Mouse (Mus musculus): Measurements from ENCODE around the gene Mark2. TPM values are rescaled to one million over a fixed set of nuclear protein-coding genes. Genes with fewer than 3 reads are reported as not detected.

Mark2 gene
- polyA plus RNA-seq, 1 experiment from 2014 or later: 46.0 TPM

- 7% methylated on average over 13 of the region's 13 CpGs for WGBS
- Histone ChIP-seq H3K4me3 (peak overlapping the region; percentile 87), H3K27me3 (ENCODE audit: low read depth, poor library complexity, severe bottlenecking) (peaks cover 20% of the 10 kb centered on the region), H3K9me3 (replicated peaks) (no peaks in the 10 kb centered on the region), H3K27ac (replicated peaks) (peak overlapping the region; percentile 96), H3K36me3 (peaks cover 35% of the 10 kb centered on the region), H3K4me1 (peaks cover 28% of the 10 kb centered on the region)
- DNase-seq (ENCODE audit: low spot score): no peak
These were observed 101.4 kb downstream of the Mark2 start for GRCm38 (mm10) chr19:7240291-7240690.

- no peaks in the 10 kb centered on the region for H3K9me3 ChIP-seq (replicated peaks)
- H3K4me3 ChIP-seq: peak overlapping the region; percentile 87
- DNase-seq (ENCODE audit: low spot score): no peak
- H3K27me3 ChIP-seq (ENCODE audit: low read depth, poor library complexity, severe bottlenecking): peaks cover 20% of the 10 kb centered on the region
- WGBS: 94% methylated on average over 3 of the region's 3 CpGs
- no peak overlapping the region for H3K27ac ChIP-seq (replicated peaks)
- peaks cover 28% of the 10 kb centered on the region for H3K4me1 ChIP-seq
- peaks cover 38% of the 10 kb centered on the region for H3K36me3 ChIP-seq
These were observed 102.1 kb downstream of the Mark2 start for GRCm38 (mm10) chr19:7239574-7239973.

GRCm38 (mm10) chr19:7236742-7237141 lies 104.9 kb downstream of the Mark2 start:
- Histone ChIP-seq H3K27ac (replicated peaks) (no peak overlapping the region), H3K4me3 (no peak overlapping the region), H3K36me3 (peaks cover 66% of the 10 kb centered on the region), H3K27me3 (ENCODE audit: low read depth, poor library complexity, severe bottlenecking) (peaks cover under 1% of the 10 kb centered on the region; the same call in 1 of the 2 replicates), H3K4me1 (peaks cover 27% of the 10 kb centered on the region), H3K9me3 (replicated peaks) (no peaks in the 10 kb centered on the region)
- no peak for DNase-seq (ENCODE audit: low spot score)
- 96% methylated on average over 4 of the region's 4 CpGs for WGBS

- no peaks in the 10 kb centered on the region for H3K27me3 ChIP-seq (ENCODE audit: low read depth, poor library complexity, severe bottlenecking)
- peaks cover 21% of the 10 kb centered on the region for H3K4me1 ChIP-seq
- peaks cover 73% of the 10 kb centered on the region for H3K36me3 ChIP-seq
- WGBS: 98% methylated on average over 2 of the region's 2 CpGs
- no peaks in the 10 kb centered on the region for H3K9me3 ChIP-seq (replicated peaks)
- DNase-seq (ENCODE audit: low spot score): no peak
- no peak overlapping the region for H3K4me3 ChIP-seq
- no peak overlapping the region for H3K27ac ChIP-seq (replicated peaks)
These were observed 105.6 kb downstream of the Mark2 start for GRCm38 (mm10) chr19:7236011-7236410.

GRCm38 (mm10) chr19:7235461-7235860 lies 106.2 kb downstream of the Mark2 start:
- peaks cover 79% of the 10 kb centered on the region for H3K36me3 ChIP-seq
- peaks cover 20% of the 10 kb centered on the region for H3K4me1 ChIP-seq
- 91% methylated on average over 9 of the region's 9 CpGs for WGBS

GRCm38 (mm10) chr19:7234537-7235221 lies 107.0 kb downstream of the Mark2 start:
- Histone ChIP-seq H3K36me3 (peaks cover 87% of the 10 kb centered on the region), H3K4me3 (no peak overlapping the region), H3K4me1 (peaks cover 12% of the 10 kb centered on the region), H3K27ac (replicated peaks) (no peak overlapping the region), H3K27me3 (ENCODE audit: low read depth, poor library complexity, severe bottlenecking) (no peaks in the 10 kb centered on the region), H3K9me3 (replicated peaks) (no peaks in the 10 kb centered on the region)
- 58% methylated on average over 8 of the region's 8 CpGs for WGBS
- DNase-seq (ENCODE audit: low spot score): peak; percentile 66

More at GRCm38 (mm10) chr19:7235461-7235860, 106.2 kb downstream of the Mark2 start:
- H3K9me3 ChIP-seq (replicated peaks): no peaks in the 10 kb centered on the region
- H3K27ac ChIP-seq (replicated peaks): no peak overlapping the region
- no peak overlapping the region for H3K4me3 ChIP-seq
- no peaks in the 10 kb centered on the region for H3K27me3 ChIP-seq (ENCODE audit: low read depth, poor library complexity, severe bottlenecking)
- DNase-seq (ENCODE audit: low spot score): no peak

GRCm38 (mm10) chr19:7226511-7226914 lies 115.1 kb downstream of the Mark2 start:
- 76% methylated on average over 6 of the region's 6 CpGs for WGBS
- Histone ChIP-seq H3K9me3 (replicated peaks) (peaks cover 7% of the 10 kb centered on the region; the same call in 1 of the 2 replicates), H3K36me3 (peaks cover 73% of the 10 kb centered on the region), H3K27ac (replicated peaks) (no peak overlapping the region), H3K4me1 (no peaks in the 10 kb centered on the region), H3K4me3 (no peak overlapping the region), H3K27me3 (ENCODE audit: low read depth, poor library complexity, severe bottlenecking) (no peaks in the 10 kb centered on the region)
- no peak for DNase-seq (ENCODE audit: low spot score)

Other genes starting within 250 kb of the Mark2 start
- 6.0 and 7.5 TPM in 2 replicates for gene Flrt1, start 236.1 kb downstream of the Mark2 start, polyA plus RNA-seq (2016; fragmentation: Nextera tagmentation; extraction: Ambion mirVana)
- gene Otub1, start 135.5 kb downstream of the Mark2 start, polyA plus RNA-seq (2016; fragmentation: Nextera tagmentation; extraction: Ambion mirVana): 274 and 293 TPM in 2 replicates
- 895 and 900 TPM in 2 replicates for gene Cox8a, start 124.2 kb downstream of the Mark2 start, polyA plus RNA-seq (2016; fragmentation: Nextera tagmentation; extraction: Ambion mirVana)
- gene Naa40, start 100.7 kb downstream of the Mark2 start, polyA plus RNA-seq (2016; fragmentation: Nextera tagmentation; extraction: Ambion mirVana): 105 and 107 TPM in 2 replicates
- 62.2 and 73.1 TPM in 2 replicates for gene Rcor2, start 74.5 kb downstream of the Mark2 start, polyA plus RNA-seq (2016; fragmentation: Nextera tagmentation; extraction: Ambion mirVana)
- 43.1 and 51.7 TPM in 2 replicates for gene Spindoc, start 41.1 kb upstream of the Mark2 start, polyA plus RNA-seq (2016; fragmentation: Nextera tagmentation; extraction: Ambion mirVana)
- 5.7 and 7.6 TPM in 2 replicates for gene 2700081O15Rik, start 75.8 kb upstream of the Mark2 start, polyA plus RNA-seq (2016; fragmentation: Nextera tagmentation; extraction: Ambion mirVana)
- 306 and 368 TPM in 2 replicates for gene Rtn3, start 141.4 kb upstream of the Mark2 start, polyA plus RNA-seq (2016; fragmentation: Nextera tagmentation; extraction: Ambion mirVana)
- gene Atl3, start 152.2 kb upstream of the Mark2 start, polyA plus RNA-seq (2016; fragmentation: Nextera tagmentation; extraction: Ambion mirVana): 5.3 and 5.8 TPM in 2 replicates
- gene Pla2g16, start 215.6 kb upstream of the Mark2 start, polyA plus RNA-seq (2016; fragmentation: Nextera tagmentation; extraction: Ambion mirVana): 3.3 and 4.2 TPM in 2 replicates

Measured in midbrain, embryonic 10.5 days (tissue).